Mouse (Mus musculus) urinary bladder, adult 2 months (tissue): Measurements from ENCODE around the gene Zbp1. TPM values are rescaled to one million over a fixed set of nuclear protein-coding genes. Genes with fewer than 3 reads are reported as not detected.

Experiments used
- polyA plus RNA-seq: library from polyadenylated mRNA; depleted of rRNA; stranded (reverse); fragments of >200 nt; gene quantifications from 2 replicates; pipeline ENCODE4 v1.2.3, GENCODE M21; 2012; rRNA removed

Gene Zbp1
- polyA plus RNA-seq, 1 experiment = 11.3 TPM

Other genes starting within 250 kb of the Zbp1 start
- gene Spo11, start 241.2 kb downstream of the Zbp1 start, polyA plus RNA-seq = 0.31 and 0.61 TPM in 2 replicates
- 51.7 and 64.4 TPM in 2 replicates for gene Rae1, start 218.8 kb downstream of the Zbp1 start, polyA plus RNA-seq
- gene Rbm38, start 198.4 kb downstream of the Zbp1 start, polyA plus RNA-seq = 72.9 and 109 TPM in 2 replicates
- not detected in 2 replicates for gene Ctcfl, start 99.4 kb downstream of the Zbp1 start, polyA plus RNA-seq
- gene Pck1, start 65.9 kb downstream of the Zbp1 start, polyA plus RNA-seq = 5.4 and 5.9 TPM in 2 replicates
- 37.0 and 54.0 TPM in 2 replicates for gene Pmepa1, start 57.6 kb upstream of the Zbp1 start, polyA plus RNA-seq